Mouse (Mus musculus) liver, adult 2 months (tissue): ENCODE results near the gene Krtdap.

ENCODE experiments used
- CTCF ChIP-seq: fragments of 200-500 bp; IDR thresholded peaks from 2 replicates; pipeline ENCODE4 v1.5.1; 2011; ENCODE audit warnings: low read depth, low read length, control low read depth
- POLR2A ChIP-seq: fragments of 200-500 bp; IDR thresholded peaks from 2 replicates; pipeline ENCODE4 v1.6.1; 2011; ENCODE audit warnings: low read length, control low read depth; ENCODE audit not compliant: insufficient read depth; ENCODE audit errors: extremely low read depth

GRCm38 (mm10) chr7:30794921-30795320, 7.2 kb downstream of the Krtdap start:
- TF ChIP-seq POLR2A (no peak), CTCF (no peak)
